ENCODE assay signal across 7 mouse cellular contexts in genomic region chr4:155492131-155492633, GRCm38 (mm10). TPM values are rescaled to one million over a fixed set of nuclear protein-coding genes. Genes with fewer than 3 reads are reported as not detected.
A peak's percentile ranks its signal among the peaks of the same experiment; 100 is the strongest.
DNase-seq lines count a peak whose midpoint lies in the region; ATAC-seq and TF ChIP-seq lines count a peak whose summit lies in the region.

No protein-coding gene starts in this region.

- no peak for TF ChIP-seq CTCF in E14TG2a.4 (conservative IDR thresholded peaks at IDR 0.05; ENCODE audit: low read length)

- H3K4me1 ChIP-seq in E14TG2a.4 (replicated peaks; ENCODE audit: low read depth, low read length): peaks cover 75% of the 10 kb centered on the region

- no peaks in the 10 kb centered on the region for H3K27me3 ChIP-seq in E14TG2a.4 (ENCODE audit: insufficient read depth, low read length)

- H3K4me3 ChIP-seq in E14TG2a.4 (replicated peaks; ENCODE audit: low read length): peak overlapping the region; percentile 94

- H3K9me3 ChIP-seq in E14TG2a.4 (ENCODE audit: low read length): no peaks in the 10 kb centered on the region

- peak; percentile 80 for DNase-seq in adrenal gland, postnatal 14 days
- DNase-seq in heart, postnatal 10 days: peak; percentile 69 to 74
- peak; percentile 59 to 65 for DNase-seq in layer of hippocampus, postnatal 10 days (ENCODE audit: low spot score in 2 of 2)
- DNase-seq in lung, postnatal 14 days: peak; percentile 60
- DNase-seq in right cerebral cortex, postnatal 10 days (ENCODE audit: low spot score in 2 of 2): peak; percentile 61 to 67

- intact Hi-C loops in heart, postnatal 10 days (cut with DNase I): no loop called here

- no peaks in the 10 kb centered on the region for H3K36me3 ChIP-seq in E14TG2a.4 (ENCODE audit: insufficient read depth, low read length)

- ATAC-seq in erythroid progenitor cell, adult 5-6 weeks (replicated peaks; ENCODE audit: low FRiP score, poor library complexity, severe bottlenecking): peak; percentile 61

RNA-seq across cellular contexts. Expression of gene Gnb1, which starts 1.0 kb away (rescaled TPM):
- 389 and 418 TPM in 2 replicates for total RNA-seq in adrenal gland, postnatal 14 days (2021)
- 95.2 and 108 TPM in 2 replicates for total RNA-seq in erythroid progenitor cell, adult 5-6 weeks (2015; ENCODE audit: low replicate concordance)
- total RNA-seq in erythroid progenitor cell, adult 5-6 weeks (2017; ENCODE audit: low replicate concordance): 24.6 and 31.3 TPM in 2 replicates
- 100 to 1,000 TPM; 309 to 321 TPM for total RNA-seq in heart, postnatal 10 days (2021)
- total RNA-seq in layer of hippocampus, postnatal 10 days (2021): 1,000 to 10,000 TPM; 1,004 to 1,032 TPM

RNA-seq across cellular contexts. Expression of gene Tmem52, which starts 23.3 kb away (rescaled TPM):
- total RNA-seq in adrenal gland, postnatal 14 days (2021): 11.4 and 14.8 TPM in 2 replicates
- total RNA-seq in erythroid progenitor cell, adult 5-6 weeks (2015; ENCODE audit: low replicate concordance): not detected in 2 replicates
- total RNA-seq in erythroid progenitor cell, adult 5-6 weeks (2017; ENCODE audit: low replicate concordance): not detected in 2 replicates
- 1 to 10 TPM in 1 of 2 experiments, not detected in 1; 2.2 TPM for total RNA-seq in heart, postnatal 10 days (2021)
- total RNA-seq in layer of hippocampus, postnatal 10 days (2021): 1 to 10 TPM; 2.0 to 3.5 TPM

Comparison
In these comparisons a context has a peak if more than half of its experiments do, and no peak if none do; other contexts are left out.
1. Peak in every context shown above with its lines: DNase-seq, ATAC-seq and H3K4me3 ChIP-seq.